Mouse (Mus musculus) stomach, embryonic 15.5 days (tissue): ENCODE measurements around the gene Tubb4a. TPM values are rescaled to one million over a fixed set of nuclear protein-coding genes. Genes with fewer than 3 reads are reported as not detected.
"Not testable (repeated sequence)": the region's sequence is repeated elsewhere in the genome, so short reads cannot be mapped to it uniquely, and the experiment has no call there.

Source experiments
- ATAC-seq: fragments of 200-750 bp; cut with Nextera tagmentation; 2 replicates; pipeline ENCODE4 v1.8.0; 2017; ENCODE audit warnings: low read depth, moderate number of reproducible peaks, moderate TSS enrichment; ENCODE audit not compliant: insufficient read depth, low FRiP score
- H3K27ac ChIP-seq: fragments of 300-500 bp; sonication (generic); 2 replicates; pipeline ENCODE4 v1.5.1; 2015; ENCODE audit warnings: mild to moderate bottlenecking, inconsistent platforms
- H3K27me3 ChIP-seq: fragments of 300-500 bp; sonication (generic); replicated peaks from 2 replicates; pipeline ENCODE4 v1.6.1; 2015; ENCODE audit warnings: inconsistent platforms
- H3K36me3 ChIP-seq: fragments of 300-500 bp; sonication (generic); 2 replicates; pipeline ENCODE4 v1.6.1; 2015; ENCODE audit warnings: inconsistent platforms
- H3K4me1 ChIP-seq: fragments of 300-500 bp; sonication (generic); 2 replicates; pipeline ENCODE4 v1.6.1; 2015; ENCODE audit warnings: inconsistent platforms
- H3K4me2 ChIP-seq: fragments of 300-500 bp; sonication (generic); 2 replicates; pipeline ENCODE4 v1.6.1; 2015; ENCODE audit warnings: mild to moderate bottlenecking, inconsistent platforms
- H3K4me3 ChIP-seq: fragments of 300-500 bp; sonication (generic); replicated peaks from 2 replicates; pipeline ENCODE4 v1.5.1; 2015; ENCODE audit warnings: inconsistent platforms
- H3K9ac ChIP-seq: fragments of 300-500 bp; sonication (generic); 2 replicates; pipeline ENCODE4 v1.6.1; 2015; ENCODE audit warnings: inconsistent platforms
- H3K9me3 ChIP-seq: fragments of 300-500 bp; sonication (generic); 2 replicates; pipeline ENCODE4 v1.6.1; 2016; ENCODE audit warnings: inconsistent platforms
- WGBS: fragments of 180-500 bp; shearing (Covaris S2); methylation state at CpG from one replicate; pipeline ENCODE4 v1.1.7; 2015; 5-methylcytosine and 5-hydroxymethylcytosine counted together
- polyA plus RNA-seq: library from polyadenylated mRNA; unstranded; fragments of >200 nt; fragmentation: Nextera tagmentation; extraction: Ambion mirVana; gene quantifications from 2 replicates; pipeline ENCODE4 v1.2.1, GENCODE M21; 2015

The Tubb4a gene
- polyA plus RNA-seq = 20.3 and 23.9 TPM in 2 replicates

- Histone ChIP-seq H3K27ac (no peak within 1 kb of the TSS), H3K9ac (no peak within 1 kb of the TSS), H3K4me3 (peak within 1 kb of the TSS; percentile 40), H3K27me3 (0 out of 2 replicates have a peak, but pooled peaks cover 5% of the 10 kb centered on the region), H3K36me3 (no peaks in the 10 kb centered on the region), H3K4me2 (peak within 1 kb of the TSS; percentile 58), H3K4me1 (0 out of 2 replicates have a peak, but pooled peaks cover 8% of the 10 kb centered on the region), H3K9me3 (no peaks in the 10 kb centered on the region)
- peak; percentile 70 for ATAC-seq
- 1% methylated on average over 31 of the region's 31 CpGs for WGBS
Observed at GRCm38 (mm10) chr17:57087049-57087832, at the start of gene Tubb4a. TSS of gene Tubb4a (minus strand) at chr17:57087782.

GRCm38 (mm10) chr17:57135635-57136034, 48.1 kb upstream of the Tubb4a start:
- Histone ChIP-seq H3K9me3 (no peaks in the 10 kb centered on the region), H3K36me3 (no peaks in the 10 kb centered on the region), H3K4me2 (no peak overlapping the region), H3K4me3 (no peak overlapping the region), H3K27me3 (no peaks in the 10 kb centered on the region), H3K27ac (no peak overlapping the region), H3K4me1 (no peaks in the 10 kb centered on the region), H3K9ac (no peak overlapping the region)
- no peak for ATAC-seq
- 73% methylated on average over 3 of the region's 3 CpGs for WGBS

GRCm38 (mm10) chr17:57134693-57135092, 47.1 kb upstream of the Tubb4a start:
- no peaks in the 10 kb centered on the region for H3K9me3 ChIP-seq
- H3K27ac ChIP-seq = no peak overlapping the region
- no peak overlapping the region for H3K9ac ChIP-seq
- no peak for ATAC-seq
- 71% methylated on average over 2 of the region's 2 CpGs for WGBS
- H3K4me2 ChIP-seq = no peak overlapping the region
- no peak overlapping the region for H3K4me3 ChIP-seq
- H3K36me3 ChIP-seq = no peaks in the 10 kb centered on the region
- H3K4me1 ChIP-seq = no peaks in the 10 kb centered on the region
- no peaks in the 10 kb centered on the region for H3K27me3 ChIP-seq

GRCm38 (mm10) chr17:57134021-57134420, 46.4 kb upstream of the Tubb4a start:
- H3K9ac ChIP-seq, H3K9me3 ChIP-seq, H3K27me3 ChIP-seq, H3K4me1 ChIP-seq, H3K36me3 ChIP-seq, H3K4me2 ChIP-seq, H3K4me3 ChIP-seq, H3K27ac ChIP-seq, ATAC-seq: not testable (repeated sequence)
- 12% methylated on average over 3 of the region's 3 CpGs for WGBS

GRCm38 (mm10) chr17:57131793-57132192, 44.2 kb upstream of the Tubb4a start:
- H3K27ac ChIP-seq = no peak overlapping the region
- ATAC-seq = no peak
- no peaks in the 10 kb centered on the region for H3K27me3 ChIP-seq
- 70% methylated on average over 1 of the region's 1 CpGs for WGBS
- no peaks in the 10 kb centered on the region for H3K36me3 ChIP-seq
- H3K4me2 ChIP-seq = no peak overlapping the region
- H3K4me1 ChIP-seq = no peaks in the 10 kb centered on the region
- no peaks in the 10 kb centered on the region for H3K9me3 ChIP-seq
- H3K4me3 ChIP-seq = no peak overlapping the region
- no peak overlapping the region for H3K9ac ChIP-seq

GRCm38 (mm10) chr17:57125853-57126622, 38.5 kb upstream of the Tubb4a start:
- Histone ChIP-seq H3K4me1 (no peaks in the 10 kb centered on the region), H3K27ac (no peak overlapping the region), H3K36me3 (no peaks in the 10 kb centered on the region), H3K9ac (no peak overlapping the region), H3K4me2 (no peak overlapping the region), H3K9me3 (no peaks in the 10 kb centered on the region), H3K4me3 (no peak overlapping the region), H3K27me3 (no peaks in the 10 kb centered on the region)
- WGBS = 56% methylated on average over 3 of the region's 3 CpGs
- ATAC-seq = no peak

- H3K4me3 ChIP-seq = no peak overlapping the region
- H3K27me3 ChIP-seq = no peaks in the 10 kb centered on the region
- no peak overlapping the region for H3K4me2 ChIP-seq
- no peaks in the 10 kb centered on the region for H3K36me3 ChIP-seq
- ATAC-seq = no peak
- no peaks in the 10 kb centered on the region for H3K4me1 ChIP-seq
- WGBS = 75% methylated on average over 4 of the region's 4 CpGs
- H3K9me3 ChIP-seq = no peaks in the 10 kb centered on the region
- H3K27ac ChIP-seq = no peak overlapping the region
- H3K9ac ChIP-seq = no peak overlapping the region
Observed at GRCm38 (mm10) chr17:57124792-57125191, 37.2 kb upstream of the Tubb4a start.

GRCm38 (mm10) chr17:57123192-57124118, 35.9 kb upstream of the Tubb4a start:
- WGBS = 84% methylated on average over 11 of the region's 11 CpGs
- H3K27me3 ChIP-seq = no peaks in the 10 kb centered on the region
- H3K27ac ChIP-seq = no peak overlapping the region
- H3K36me3 ChIP-seq = no peaks in the 10 kb centered on the region
- no peak overlapping the region for H3K9ac ChIP-seq
- no peak overlapping the region for H3K4me3 ChIP-seq
- no peak overlapping the region for H3K4me2 ChIP-seq
- peaks cover 4% of the 10 kb centered on the region; the same call in 1 of the 2 replicates for H3K4me1 ChIP-seq
- no peak for ATAC-seq
- H3K9me3 ChIP-seq = no peaks in the 10 kb centered on the region

GRCm38 (mm10) chr17:57121856-57122255, 34.3 kb upstream of the Tubb4a start:
- ATAC-seq = no peak
- Histone ChIP-seq H3K4me1 (peaks cover 4% of the 10 kb centered on the region; the same call in 1 of the 2 replicates), H3K4me2 (no peak overlapping the region), H3K27ac (no peak overlapping the region), H3K36me3 (no peaks in the 10 kb centered on the region), H3K27me3 (no peaks in the 10 kb centered on the region), H3K4me3 (no peak overlapping the region), H3K9ac (no peak overlapping the region), H3K9me3 (no peaks in the 10 kb centered on the region)
- 77% methylated on average over 2 of the region's 2 CpGs for WGBS

GRCm38 (mm10) chr17:57118524-57119349, 31.2 kb upstream of the Tubb4a start:
- H3K9ac ChIP-seq = no peak overlapping the region
- ATAC-seq = peak; percentile 88
- H3K27ac ChIP-seq = no peak overlapping the region
- no peaks in the 10 kb centered on the region for H3K27me3 ChIP-seq
- no peaks in the 10 kb centered on the region for H3K36me3 ChIP-seq
- H3K9me3 ChIP-seq = no peaks in the 10 kb centered on the region
- no peak overlapping the region for H3K4me3 ChIP-seq
- peak overlapping the region; percentile 19; the same call in 1 of the 2 replicates for H3K4me2 ChIP-seq
- H3K4me1 ChIP-seq = peaks cover 4% of the 10 kb centered on the region; the same call in 1 of the 2 replicates
- WGBS = 2% methylated on average over 11 of the region's 11 CpGs

- no peak overlapping the region for H3K4me3 ChIP-seq
- H3K36me3 ChIP-seq = no peaks in the 10 kb centered on the region
- no peak overlapping the region for H3K9ac ChIP-seq
- ATAC-seq = no peak
- 73% methylated on average over 2 of the region's 2 CpGs for WGBS
- no peak overlapping the region for H3K4me2 ChIP-seq
- peaks cover 4% of the 10 kb centered on the region; the same call in 1 of the 2 replicates for H3K4me1 ChIP-seq
- no peaks in the 10 kb centered on the region for H3K9me3 ChIP-seq
- no peak overlapping the region for H3K27ac ChIP-seq
- H3K27me3 ChIP-seq = no peaks in the 10 kb centered on the region
Observed at GRCm38 (mm10) chr17:57116801-57117200, 29.2 kb upstream of the Tubb4a start.
